Mouse (Mus musculus): ENCODE measurements around the gene Gkn2.

- TF ChIP-seq CTCF (IDR thresholded peaks at IDR 0.05; ENCODE audit: insufficient read depth, low read length) (peak; percentile 98), POLR2A (IDR thresholded peaks at IDR 0.05; ENCODE audit: borderline replicate concordance, extremely low read depth, low read depth, low read length) (no peak)
These were observed 26.0 kb downstream of the Gkn2 start for GRCm38 (mm10) chr6:87399137-87399536.
